Mouse (Mus musculus): ENCODE results near the gene Igsf8. TPM values are rescaled to one million over a fixed set of nuclear protein-coding genes. Genes with fewer than 3 reads are reported as not detected.
A peak's percentile ranks its signal among the peaks of the same experiment; 100 is the strongest.

Gene Igsf8
- total and polyA plus RNA-seq, 2 experiments from 2014 or later = 90.8 to 136 TPM

- Histone ChIP-seq H3K4me2 (ENCODE audit: low read depth, low read length) (no peak overlapping the region), H3K4me1 (ENCODE audit: insufficient read depth, low read length) (no peaks in the 10 kb centered on the region; the same call in 1 of the 2 replicates), H3K27ac (peak overlapping the region; percentile 32; the same call in 1 of the 2 replicates), H3K9me3 (ENCODE audit: low read length) (no peaks in the 10 kb centered on the region), H3K9ac (replicated peaks; ENCODE audit: low read length) (no peak overlapping the region), H3K27me3 (ENCODE audit: insufficient read depth, low read length) (no peaks in the 10 kb centered on the region), H3K36me3 (ENCODE audit: insufficient read depth, low read length) (no peaks in the 10 kb centered on the region; the same call in 1 of the 2 replicates), H3K4me3 (ENCODE audit: low read length) (no peak overlapping the region)
- ATAC-seq = no peak
- WGBS = 70% methylated on average over 10 of the region's 10 CpGs
- peak; percentile 45 for DNase-seq (ENCODE audit: low spot score)
- TF ChIP-seq CTCF (IDR thresholded peaks at IDR 0.05; ENCODE audit: low read depth) = peak; percentile 44
These were observed 20.2 kb downstream of the Igsf8 start for GRCm38 (mm10) chr1:172281522-172282254.

GRCm38 (mm10) chr1:172283073-172283472 lies 21.6 kb downstream of the Igsf8 start:
- Histone ChIP-seq H3K4me3 (ENCODE audit: low read length) (no peak overlapping the region), H3K4me1 (ENCODE audit: insufficient read depth, low read length) (no peaks in the 10 kb centered on the region; the same call in 1 of the 2 replicates), H3K9ac (replicated peaks; ENCODE audit: low read length) (no peak overlapping the region), H3K27me3 (ENCODE audit: insufficient read depth, low read length) (no peaks in the 10 kb centered on the region), H3K9me3 (ENCODE audit: low read length) (no peaks in the 10 kb centered on the region), H3K4me2 (ENCODE audit: low read depth, low read length) (no peak overlapping the region), H3K27ac (peak overlapping the region; percentile 32; the same call in 1 of the 2 replicates), H3K36me3 (ENCODE audit: insufficient read depth, low read length) (no peaks in the 10 kb centered on the region; the same call in 1 of the 2 replicates)
- DNase-seq (ENCODE audit: low spot score) = no peak
- 74% methylated on average over 6 of the region's 6 CpGs for WGBS
- no peak for TF ChIP-seq CTCF (IDR thresholded peaks at IDR 0.05; ENCODE audit: low read depth)
- no peak for ATAC-seq

- DNase-seq (ENCODE audit: low spot score) = no peak
- Histone ChIP-seq H3K4me2 (ENCODE audit: low read depth, low read length) (no peak overlapping the region), H3K27me3 (ENCODE audit: insufficient read depth, low read length) (no peaks in the 10 kb centered on the region), H3K4me1 (ENCODE audit: insufficient read depth, low read length) (no peaks in the 10 kb centered on the region; the same call in 1 of the 2 replicates), H3K27ac (no peak overlapping the region), H3K9me3 (ENCODE audit: low read length) (no peaks in the 10 kb centered on the region), H3K36me3 (ENCODE audit: insufficient read depth, low read length) (no peaks in the 10 kb centered on the region; the same call in 1 of the 2 replicates), H3K9ac (replicated peaks; ENCODE audit: low read length) (no peak overlapping the region), H3K4me3 (ENCODE audit: low read length) (no peak overlapping the region)
- no peak for ATAC-seq
- 82% methylated on average over 14 of the region's 14 CpGs for WGBS
- TF ChIP-seq CTCF (IDR thresholded peaks at IDR 0.05; ENCODE audit: low read depth) = no peak
These were observed 22.8 kb downstream of the Igsf8 start for GRCm38 (mm10) chr1:172284221-172284620.

DNA sequence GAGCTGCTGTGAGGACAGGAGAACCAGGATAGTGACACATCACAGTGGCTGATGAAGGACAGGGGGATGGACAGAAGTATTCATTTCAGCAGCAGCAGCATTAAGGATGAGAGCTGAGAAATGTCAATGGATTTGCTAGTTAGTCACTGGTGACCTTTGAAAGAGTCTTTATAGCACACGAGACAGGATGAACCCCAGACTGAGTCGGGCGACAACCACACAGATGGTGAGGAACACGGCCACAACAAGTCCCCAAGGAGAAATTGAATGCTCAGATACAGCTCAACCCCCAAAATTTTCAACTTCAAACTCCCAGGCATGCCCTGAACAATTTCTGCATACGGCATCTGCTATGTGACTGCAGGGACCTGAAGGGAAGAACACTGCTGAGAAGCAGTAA lies 25.3 kb downstream of the Igsf8 start:
- Histone ChIP-seq H3K4me2 (ENCODE audit: low read depth, low read length) (no peak overlapping the region), H3K4me1 (ENCODE audit: insufficient read depth, low read length) (no peaks in the 10 kb centered on the region; the same call in 1 of the 2 replicates), H3K4me3 (ENCODE audit: low read length) (no peak overlapping the region), H3K27ac (no peak overlapping the region), H3K36me3 (ENCODE audit: insufficient read depth, low read length) (no peaks in the 10 kb centered on the region), H3K9me3 (ENCODE audit: low read length) (no peaks in the 10 kb centered on the region), H3K9ac (replicated peaks; ENCODE audit: low read length) (no peak overlapping the region), H3K27me3 (ENCODE audit: insufficient read depth, low read length) (no peaks in the 10 kb centered on the region)
- 69% methylated on average over 5 of the region's 5 CpGs for WGBS
- no peak for TF ChIP-seq CTCF (IDR thresholded peaks at IDR 0.05; ENCODE audit: low read depth)
- DNase-seq (ENCODE audit: low spot score) (no peak), ATAC-seq (no peak)

DNA sequence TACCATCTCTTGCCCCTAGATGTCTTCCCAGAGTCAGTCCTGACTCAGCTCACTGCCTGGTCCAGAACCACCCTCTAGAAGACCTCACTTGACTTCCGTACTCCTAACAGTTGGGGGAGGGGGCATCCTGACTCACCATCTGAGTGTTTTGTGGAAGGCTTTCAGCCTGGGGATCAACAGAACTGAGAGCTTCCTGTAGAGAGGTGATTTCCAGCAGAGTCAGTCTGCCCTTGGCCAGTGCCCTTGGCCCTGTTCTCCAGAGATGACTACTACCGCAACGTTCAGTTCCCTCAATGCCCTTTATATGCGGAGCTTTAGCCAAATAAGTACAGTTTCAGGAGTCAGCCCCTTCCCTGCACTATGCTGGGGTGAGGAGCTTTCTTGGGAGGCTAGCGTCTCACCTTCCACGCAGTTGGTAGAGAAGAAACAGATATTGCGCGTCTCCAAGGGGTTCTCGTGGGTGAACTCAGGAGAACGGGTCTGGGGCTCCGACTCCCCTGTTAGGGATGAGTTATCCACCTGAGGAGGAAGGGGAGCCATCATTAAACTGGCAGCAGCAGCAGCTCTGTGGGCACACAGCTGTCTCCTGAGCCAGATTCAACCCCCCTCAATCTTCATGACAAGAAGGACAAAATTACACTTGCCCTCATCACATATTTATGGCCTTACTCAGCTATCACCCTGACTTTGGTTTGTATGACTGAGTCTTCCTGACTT lies 27.6 kb downstream of the Igsf8 start:
- 89% methylated on average over 11 of the region's 11 CpGs for WGBS
- Histone ChIP-seq H3K4me2 (ENCODE audit: low read depth, low read length) (no peak overlapping the region), H3K4me1 (ENCODE audit: insufficient read depth, low read length) (peaks cover under 1% of the 10 kb centered on the region; the same call in 1 of the 2 replicates), H3K9ac (replicated peaks; ENCODE audit: low read length) (no peak overlapping the region), H3K27ac (no peak overlapping the region), H3K36me3 (ENCODE audit: insufficient read depth, low read length) (no peaks in the 10 kb centered on the region), H3K27me3 (ENCODE audit: insufficient read depth, low read length) (no peaks in the 10 kb centered on the region), H3K4me3 (ENCODE audit: low read length) (no peak overlapping the region), H3K9me3 (ENCODE audit: low read length) (no peaks in the 10 kb centered on the region)
- DNase-seq (ENCODE audit: low spot score) (no peak), ATAC-seq (no peak)
- no peak for TF ChIP-seq CTCF (IDR thresholded peaks at IDR 0.05; ENCODE audit: low read depth)

DNA sequence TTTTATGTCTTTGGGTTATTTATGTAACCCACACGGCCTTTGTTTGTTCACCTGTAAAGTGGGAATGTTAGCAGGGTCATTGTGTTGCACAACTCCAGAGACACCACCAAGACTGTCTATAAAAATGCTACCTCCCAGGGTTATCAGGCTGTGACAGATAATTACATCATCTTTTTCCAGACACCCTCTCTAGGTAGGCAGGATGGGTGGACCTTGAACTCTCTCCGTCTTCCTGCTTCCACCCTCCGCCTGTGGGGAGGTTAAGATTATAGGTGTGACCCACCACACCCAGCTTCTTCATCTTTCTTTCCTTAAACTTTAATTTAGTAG lies 28.1 kb downstream of the Igsf8 start:
- H3K36me3 ChIP-seq (ENCODE audit: insufficient read depth, low read length) = no peaks in the 10 kb centered on the region
- H3K4me1 ChIP-seq (ENCODE audit: insufficient read depth, low read length) = peaks cover 5% of the 10 kb centered on the region
- H3K9me3 ChIP-seq (ENCODE audit: low read length) = no peaks in the 10 kb centered on the region
- DNase-seq (ENCODE audit: low spot score) (no peak), ATAC-seq (no peak)
- no peak for TF ChIP-seq CTCF (IDR thresholded peaks at IDR 0.05; ENCODE audit: low read depth)
- H3K9ac ChIP-seq (replicated peaks; ENCODE audit: low read length) = no peak overlapping the region
- WGBS = 95% methylated on average over 3 of the region's 3 CpGs
- H3K4me2 ChIP-seq (ENCODE audit: low read depth, low read length) = no peak overlapping the region
- H3K4me3 ChIP-seq (ENCODE audit: low read length) = no peak overlapping the region
- no peaks in the 10 kb centered on the region for H3K27me3 ChIP-seq (ENCODE audit: insufficient read depth, low read length)
- H3K27ac ChIP-seq = no peak overlapping the region

All from hindbrain, postnatal 0 days (tissue).